Mouse (Mus musculus) thymus, adult 2 months (tissue): ENCODE measurements around the gene Olfr1373. TPM values are rescaled to one million over a fixed set of nuclear protein-coding genes. Genes with fewer than 3 reads are reported as not detected.

ENCODE experiments used
- DNase-seq: peaks from one replicate; pipeline ENCODE4 v3.0.0; 2021
- H3K27ac ChIP-seq: fragments of 200-500 bp; 2 replicates; pipeline ENCODE4 v1.5.1; 2012; ENCODE audit warnings: low read length, control low read depth; ENCODE audit not compliant: control insufficient read depth, insufficient read depth
- H3K27me3 ChIP-seq: fragments of 200-500 bp; 2 replicates; pipeline ENCODE4 v1.6.1; 2012; ENCODE audit warnings: mild to moderate bottlenecking, low read length, moderate library complexity, mixed read lengths; ENCODE audit not compliant: control insufficient read depth, insufficient read depth
- H3K36me3 ChIP-seq: fragments of 200-500 bp; 2 replicates; pipeline ENCODE4 v1.6.1; 2012; ENCODE audit warnings: mild to moderate bottlenecking, low read length, moderate library complexity; ENCODE audit not compliant: control insufficient read depth, insufficient read depth
- H3K4me1 ChIP-seq: fragments of 200-500 bp; replicated peaks from 2 replicates; pipeline ENCODE4 v1.6.1; 2012; ENCODE audit warnings: low read length; ENCODE audit not compliant: control insufficient read depth, insufficient read depth
- H3K4me3 ChIP-seq: fragments of 200-500 bp; 2 replicates; pipeline ENCODE4 v1.5.1; 2012; ENCODE audit warnings: mild to moderate bottlenecking, low read length, control low read depth, moderate library complexity; ENCODE audit not compliant: control insufficient read depth, insufficient read depth
- CTCF ChIP-seq: fragments of 200-500 bp; IDR thresholded peaks from 2 replicates; pipeline ENCODE4 v1.5.1; 2012; ENCODE audit warnings: mild to moderate bottlenecking, control low read depth, low read length, moderate library complexity, borderline replicate concordance; ENCODE audit not compliant: control insufficient read depth, poor library complexity, insufficient read depth; ENCODE audit errors: extremely low read depth
- POLR2A ChIP-seq: fragments of 200-500 bp; IDR thresholded peaks from 2 replicates; pipeline ENCODE4 v1.6.1; 2012; ENCODE audit warnings: mild to moderate bottlenecking, low read length, control low read depth, moderate library complexity; ENCODE audit not compliant: control insufficient read depth, poor library complexity, insufficient read depth; ENCODE audit errors: extremely low read depth
- WGBS: fragments of 180-500 bp; shearing (Covaris S2); methylation state at CpG from one replicate; pipeline ENCODE4 v1.1.7; 2018; 5-methylcytosine and 5-hydroxymethylcytosine counted together
- polyA plus RNA-seq: library from polyadenylated mRNA; depleted of rRNA; stranded (reverse); fragments of >200 nt; gene quantifications from 2 replicates; pipeline ENCODE4 v1.2.3, GENCODE M21; 2012

The Olfr1373 gene
- polyA plus RNA-seq, 1 experiment: not detected

DNA sequence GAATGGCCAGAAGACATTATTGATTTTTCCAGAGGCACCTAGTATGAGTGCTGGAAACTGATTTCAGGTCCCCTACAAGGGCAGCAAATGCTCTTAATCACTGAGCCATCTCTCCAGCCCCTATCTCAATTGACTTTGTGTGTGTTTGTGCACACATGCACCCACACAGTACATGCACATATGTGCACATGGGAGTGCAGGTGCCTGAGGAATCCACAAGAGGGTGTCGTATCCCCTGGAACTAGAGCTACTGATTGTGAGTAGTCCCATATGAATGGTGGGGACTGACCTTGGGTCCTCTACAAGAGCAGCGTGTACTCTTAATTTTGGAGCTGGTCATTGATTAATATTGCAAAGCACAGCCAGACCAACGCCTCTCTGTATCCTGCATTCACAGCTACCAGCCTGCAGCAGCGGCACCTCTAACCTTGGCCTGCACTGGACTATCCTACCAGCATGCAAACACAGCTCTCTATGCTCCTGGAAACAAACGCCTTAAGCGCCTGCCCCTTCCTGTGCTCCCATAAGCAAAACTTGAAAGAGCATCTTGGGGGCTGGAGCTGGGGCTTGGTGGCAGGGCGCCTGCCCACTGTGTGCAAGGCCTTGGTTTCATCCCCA is 14.8 kb downstream of the Olfr1373 start:
- Histone ChIP-seq H3K36me3 (no peaks in the 10 kb centered on the region), H3K4me1 (peaks cover 5% of the 10 kb centered on the region), H3K4me3 (no peak overlapping the region), H3K27me3 (no peaks in the 10 kb centered on the region), H3K27ac (no peak overlapping the region)
- WGBS: 93% methylated on average over 7 of the region's 7 CpGs
- TF ChIP-seq CTCF (no peak), POLR2A (no peak)
- DNase-seq: no peak

DNA sequence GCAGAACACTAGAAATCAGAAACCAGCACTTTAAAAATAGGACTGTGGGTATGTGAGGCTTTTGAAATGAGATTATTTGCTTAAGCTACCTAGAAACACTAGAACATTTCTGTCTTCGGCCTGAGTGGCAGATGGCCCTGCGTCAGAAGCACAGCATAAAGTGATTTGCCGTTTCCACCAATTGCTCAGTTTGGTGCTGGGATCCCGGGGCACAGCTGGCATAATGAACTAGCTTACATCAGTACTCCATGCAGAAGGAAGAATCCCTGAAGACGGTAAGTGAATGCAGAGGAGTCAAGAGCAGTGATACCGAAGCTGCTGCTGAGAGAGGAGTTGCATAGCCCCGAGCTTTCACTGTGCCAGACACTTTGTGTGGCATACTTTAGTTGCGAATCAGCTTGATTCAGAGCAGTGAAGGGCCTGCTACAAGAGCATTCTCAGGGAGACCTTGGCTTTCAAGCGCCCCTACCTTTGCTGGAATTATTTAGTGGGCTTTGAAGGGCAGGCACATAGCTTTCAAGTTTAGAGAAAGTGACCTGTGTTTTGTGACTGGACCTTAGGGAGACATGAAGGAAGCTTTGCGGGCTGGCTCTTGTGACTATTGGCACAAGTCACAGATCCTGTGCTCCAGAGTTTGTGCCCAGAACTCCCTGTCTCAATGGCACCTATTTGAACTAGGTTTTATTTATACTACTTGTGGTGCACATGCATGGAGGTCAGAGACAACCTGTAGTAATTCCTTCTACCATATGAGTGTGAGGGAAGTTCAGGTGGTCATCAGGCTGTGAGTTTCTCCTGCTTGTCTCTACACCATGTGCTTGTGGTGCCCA is 15.5 kb downstream of the Olfr1373 start:
- no peaks in the 10 kb centered on the region for H3K27me3 ChIP-seq
- H3K4me1 ChIP-seq: peaks cover 5% of the 10 kb centered on the region
- H3K4me3 ChIP-seq: no peak overlapping the region
- no peak for DNase-seq
- H3K36me3 ChIP-seq: peaks cover 6% of the 10 kb centered on the region
- H3K27ac ChIP-seq: no peak overlapping the region; the same call in 1 of the 2 replicates
- TF ChIP-seq CTCF (no peak), POLR2A (no peak)
- WGBS: 85% methylated on average over 10 of the region's 10 CpGs

DNA sequence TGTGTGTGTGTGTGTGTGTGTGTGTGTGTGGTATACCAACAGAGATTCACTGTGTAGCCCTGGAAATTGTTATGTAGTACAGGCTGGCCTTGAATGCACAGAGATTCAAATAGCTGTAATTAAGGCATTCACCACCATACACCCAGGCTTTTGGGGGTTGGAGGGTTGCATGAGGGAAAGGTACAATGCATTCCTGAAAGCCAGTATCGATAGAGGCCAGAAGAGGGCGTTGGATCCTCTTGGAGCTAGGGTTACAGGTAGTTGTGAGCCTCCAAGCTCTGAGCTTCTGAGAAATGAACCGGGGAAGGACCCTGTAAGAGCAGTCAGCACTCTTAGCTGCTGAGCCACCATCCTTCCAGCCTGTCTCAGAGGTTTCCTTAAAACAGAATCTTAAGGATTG is 16.2 kb downstream of the Olfr1373 start:
- Histone ChIP-seq H3K27me3 (no peaks in the 10 kb centered on the region), H3K4me3 (no peak overlapping the region), H3K27ac (no peak overlapping the region), H3K4me1 (peaks cover 5% of the 10 kb centered on the region), H3K36me3 (peaks cover 12% of the 10 kb centered on the region)
- DNase-seq: peak; percentile 22
- WGBS: 36% methylated on average over 3 of the region's 3 CpGs
- TF ChIP-seq CTCF (no peak), POLR2A (no peak)

DNA sequence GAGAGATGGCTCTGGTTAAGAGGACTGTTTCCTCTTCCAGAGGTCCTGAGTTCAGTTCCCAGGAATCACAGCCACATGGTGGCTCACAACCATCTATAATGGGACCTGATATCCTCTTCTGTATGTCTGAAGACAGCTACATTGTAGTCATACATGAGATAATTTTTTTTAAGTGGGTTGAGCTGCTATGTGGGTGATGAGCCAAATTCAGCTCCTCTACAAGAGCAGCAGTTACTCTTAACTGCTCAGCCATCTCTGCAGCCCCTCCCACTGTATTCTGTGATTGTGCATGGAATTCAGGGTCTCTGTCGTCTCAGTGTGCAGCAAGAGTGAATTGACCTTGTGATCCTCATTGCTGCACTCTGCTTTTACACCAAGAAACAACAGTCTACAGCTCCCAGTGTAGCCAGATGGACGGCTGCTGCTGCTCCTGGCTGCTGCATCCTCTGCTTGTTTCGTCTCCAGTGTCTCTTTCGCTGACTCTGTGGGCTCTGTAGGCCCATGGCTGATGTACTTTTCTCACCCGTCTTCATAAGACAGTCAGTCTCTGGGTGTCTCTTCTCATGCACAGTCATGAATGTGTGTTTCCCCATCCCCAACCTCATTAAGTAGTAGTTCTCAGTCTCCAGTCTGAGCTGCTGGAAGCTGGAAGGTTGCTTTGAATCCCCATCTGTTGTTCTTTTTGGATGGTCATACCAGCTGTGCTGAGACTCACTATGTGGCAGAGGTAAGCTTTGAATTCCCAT is 16.8 kb downstream of the Olfr1373 start:
- no peaks in the 10 kb centered on the region for H3K27me3 ChIP-seq
- TF ChIP-seq POLR2A: no peak
- no peak for TF ChIP-seq CTCF
- no peak for DNase-seq
- H3K36me3 ChIP-seq: peaks cover 17% of the 10 kb centered on the region
- H3K27ac ChIP-seq: no peak overlapping the region
- peaks cover 5% of the 10 kb centered on the region for H3K4me1 ChIP-seq
- 94% methylated on average over 5 of the region's 5 CpGs for WGBS
- no peak overlapping the region for H3K4me3 ChIP-seq

DNA sequence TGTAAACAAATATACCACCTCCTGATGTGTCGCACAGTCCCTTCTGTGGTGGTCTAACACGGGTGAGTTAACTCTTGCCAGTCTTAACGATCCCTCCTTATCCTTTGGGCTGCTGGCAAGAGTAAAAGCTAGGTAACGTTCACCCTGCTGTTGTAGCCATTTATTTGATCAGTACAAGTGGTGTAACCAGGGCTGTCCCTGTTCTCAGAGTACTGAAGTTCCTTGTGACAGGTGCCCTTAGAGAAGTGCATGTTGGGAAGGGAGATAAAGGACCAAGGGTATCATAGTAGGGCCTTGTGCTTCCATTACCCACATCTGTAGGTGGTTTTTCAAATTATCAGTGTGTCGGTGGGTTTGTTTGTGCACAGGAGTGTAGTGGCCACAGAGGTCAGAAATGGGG is 17.6 kb downstream of the Olfr1373 start:
- Histone ChIP-seq H3K36me3 (peaks cover 22% of the 10 kb centered on the region), H3K27me3 (no peaks in the 10 kb centered on the region), H3K4me1 (peaks cover 5% of the 10 kb centered on the region), H3K27ac (no peak overlapping the region), H3K4me3 (no peak overlapping the region)
- 83% methylated on average over 5 of the region's 5 CpGs for WGBS
- DNase-seq: no peak
- TF ChIP-seq POLR2A (no peak), CTCF (no peak)

DNA sequence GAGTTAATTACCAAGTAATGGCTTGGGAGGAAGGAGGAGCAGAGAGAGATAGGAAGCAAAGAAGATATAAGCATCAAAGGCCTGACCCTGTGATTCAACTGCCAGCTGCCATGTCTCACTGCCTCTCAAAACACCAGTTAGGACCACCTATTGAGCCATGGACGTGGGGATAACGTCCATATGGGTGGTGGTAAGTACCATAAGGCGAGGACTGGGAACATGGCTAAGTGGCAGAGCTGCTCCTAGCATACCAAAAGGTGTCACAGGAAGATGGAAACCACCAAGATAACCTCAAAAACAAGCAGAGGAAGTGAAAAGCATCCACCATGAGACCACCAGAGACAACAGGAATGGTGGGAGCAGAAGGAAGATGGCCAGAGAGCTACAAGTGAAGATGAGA is 18.2 kb downstream of the Olfr1373 start:
- Histone ChIP-seq H3K4me1 (peaks cover 5% of the 10 kb centered on the region), H3K27ac (no peak overlapping the region), H3K4me3 (no peak overlapping the region), H3K27me3 (no peaks in the 10 kb centered on the region), H3K36me3 (peaks cover 28% of the 10 kb centered on the region)
- 39% methylated on average over 3 of the region's 3 CpGs for WGBS
- DNase-seq: no peak
- TF ChIP-seq CTCF (no peak), POLR2A (no peak)
